Mouse (Mus musculus) megakaryocyte, embryonic 14.5 days (primary cell): ENCODE results near the gene Atg7.

ENCODE experiments used
- FLI1 ChIP-seq: IDR thresholded peaks from 2 replicates; pipeline ENCODE4 v1.6.1; 2012; ENCODE audit warnings: low read length, inconsistent platforms, mixed read lengths
- GATA1 ChIP-seq: IDR thresholded peaks from 3 replicates; pipeline ENCODE4 v1.6.1; 2012; ENCODE audit warnings: mixed read lengths, low read length, inconsistent platforms, borderline replicate concordance

GRCm38 (mm10) chr6:114848761-114849160 lies 205.9 kb downstream of the Atg7 start:
- TF ChIP-seq GATA1 (no peak), FLI1 (no peak)
